Mouse (Mus musculus): ENCODE data around the gene Ptprd.

Gene Ptprd

DNA sequence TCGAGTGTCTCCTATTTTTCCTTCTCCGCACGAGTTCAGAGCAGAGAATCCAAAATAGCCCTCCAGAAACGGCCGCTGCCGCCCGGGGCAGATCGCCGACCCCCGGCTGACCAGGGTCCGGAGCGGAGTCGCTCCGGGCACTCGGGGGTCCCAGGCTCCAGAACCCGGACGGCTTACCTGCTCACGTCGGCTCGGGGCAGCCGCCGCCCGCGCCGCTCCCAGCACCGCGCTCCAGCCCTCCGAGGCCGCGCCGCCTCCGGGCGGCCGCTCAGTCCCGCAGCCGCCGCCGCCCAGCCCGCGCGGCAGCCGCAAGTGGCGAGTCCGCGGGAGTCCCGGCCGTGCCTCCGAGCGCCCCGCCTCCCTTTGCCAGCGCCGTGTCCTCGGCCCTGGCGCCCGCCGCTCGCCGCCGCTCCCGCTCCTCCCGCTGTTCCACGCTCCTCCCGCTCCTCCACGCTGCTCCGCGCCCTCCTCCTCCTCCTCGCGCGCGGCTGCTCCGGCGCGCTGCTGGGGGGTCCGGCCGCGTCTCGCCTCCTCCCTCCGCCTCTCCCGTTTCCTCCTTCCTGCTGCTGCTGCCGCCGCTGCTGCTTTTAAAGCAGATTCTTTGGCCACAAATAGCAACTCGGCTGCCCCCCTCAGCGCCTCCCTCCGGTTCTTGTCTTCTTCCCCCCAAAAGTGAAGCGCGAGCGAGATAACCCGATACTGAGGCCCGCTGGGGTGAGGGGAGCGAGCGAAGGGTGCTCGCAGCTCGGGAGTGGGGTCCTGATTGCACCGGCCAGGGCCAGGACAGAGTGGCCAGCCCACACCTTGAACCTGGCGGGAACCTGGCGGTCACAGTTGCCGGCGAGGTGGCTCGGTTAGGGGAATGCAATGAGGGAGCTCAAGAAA lies 1762.1 kb downstream of the Ptprd start:
- in situ Hi-C loops (cut with MboI, MseI) = loop anchor here (25.0 kb wide), 1 partner anchor 1262 kb away; no protein-coding TSS in a partner anchor

- in situ Hi-C loops (cut with MboI, MseI) = loop anchor here (25.0 kb wide), 1 partner anchor 1262 kb away; no protein-coding TSS in a partner anchor
Observed at GRCm38 (mm10) chr4:76448678-76449465, 1762.9 kb downstream of the Ptprd start.

DNA sequence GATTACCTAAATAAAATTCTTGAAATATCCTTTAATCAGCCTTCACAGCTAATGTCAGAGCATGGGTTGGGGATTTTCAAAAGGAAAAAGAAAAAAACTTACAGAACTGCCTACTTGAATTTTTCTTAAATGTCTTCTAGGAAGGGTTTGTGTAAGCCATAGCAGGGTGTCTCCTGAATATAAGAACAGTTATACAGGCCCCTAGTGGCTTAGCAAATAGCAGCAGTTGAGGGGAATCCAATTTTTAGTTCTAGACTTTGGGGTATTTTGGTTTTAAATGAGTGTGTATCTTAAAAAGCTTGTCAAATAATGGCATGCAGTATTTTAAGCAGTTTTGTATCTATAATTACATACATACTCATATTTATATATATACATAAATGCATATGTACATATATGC lies 1764.4 kb downstream of the Ptprd start:
- in situ Hi-C loops (cut with MboI, MseI) = loop anchor here (25.0 kb wide), 1 partner anchor 1260 kb away; no protein-coding TSS in a partner anchor

DNA sequence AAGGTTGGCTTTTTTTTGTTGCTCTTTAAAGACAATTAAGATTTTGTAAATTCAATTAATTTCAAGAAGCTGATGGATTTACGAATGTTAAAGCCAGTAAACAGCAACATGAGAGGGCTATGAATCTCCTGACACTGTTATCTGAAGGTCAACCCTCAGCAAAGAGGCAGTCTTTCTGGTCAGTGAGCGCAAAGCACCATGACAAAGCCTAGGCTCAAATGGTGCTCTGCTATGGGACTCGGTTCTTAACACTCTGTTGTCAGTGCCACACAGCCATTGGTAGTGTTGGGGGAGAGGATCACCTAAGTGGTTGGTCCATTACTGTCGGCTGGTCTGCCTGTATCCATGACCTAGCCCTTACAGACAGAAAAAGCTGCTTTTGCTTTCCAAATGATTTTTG lies 1767.0 kb downstream of the Ptprd start:
- in situ Hi-C loops (cut with MboI, MseI) = loop anchor here (25.0 kb wide), 1 partner anchor 1257 kb away; no protein-coding TSS in a partner anchor

DNA sequence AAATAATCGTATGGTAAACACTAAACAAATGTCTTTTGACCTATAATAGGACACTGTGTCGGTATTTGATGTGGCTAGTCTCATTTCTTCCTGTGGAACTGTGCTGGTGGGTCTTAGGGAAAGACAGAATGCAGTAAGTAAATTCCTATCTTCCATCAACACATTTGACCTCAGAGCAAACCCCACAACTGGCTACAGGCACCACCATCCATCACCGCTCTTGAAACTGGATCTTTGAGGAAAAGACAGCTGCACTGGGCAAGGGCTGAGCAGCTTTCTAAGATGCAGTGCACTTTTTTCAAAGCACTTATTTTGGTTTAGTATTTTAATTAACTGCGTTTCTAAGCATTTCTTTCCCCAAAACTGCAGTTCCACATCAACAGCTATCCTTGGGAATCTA lies 1768.2 kb downstream of the Ptprd start:
- in situ Hi-C loops (cut with MboI, MseI) = loop anchor here (25.0 kb wide), 1 partner anchor 1256 kb away; no protein-coding TSS in a partner anchor

- in situ Hi-C loops (cut with MboI, MseI) = loop anchor here (25.0 kb wide), 1 partner anchor 1254 kb away; no protein-coding TSS in a partner anchor
Observed at GRCm38 (mm10) chr4:76440791-76441364, 1770.9 kb downstream of the Ptprd start.

- in situ Hi-C loops (cut with MboI, MseI) = loop anchor here (10.0 to 25.0 kb wide), 2 partner anchors 946 to 1251 kb away; no protein-coding TSS in a partner anchor
Observed at GRCm38 (mm10) chr4:76438496-76439079, 1773.2 kb downstream of the Ptprd start.

GRCm38 (mm10) chr4:76438068-76438467 lies 1773.7 kb downstream of the Ptprd start:
- in situ Hi-C loops (cut with MboI, MseI) = loop anchor here (10.0 to 25.0 kb wide), 2 partner anchors 947 to 1251 kb away; no protein-coding TSS in a partner anchor

- in situ Hi-C loops (cut with MboI, MseI) = loop anchor here (10.0 to 25.0 kb wide), 2 partner anchors 949 to 1249 kb away; no protein-coding TSS in a partner anchor
Observed at GRCm38 (mm10) chr4:76435920-76436319, 1775.8 kb downstream of the Ptprd start.

GRCm38 (mm10) chr4:76429769-76430168 lies 1782.0 kb downstream of the Ptprd start:
- in situ Hi-C loops (cut with MboI, MseI) = loop anchor here (10.0 to 25.0 kb wide), 2 partner anchors 955 to 1242 kb away; no protein-coding TSS in a partner anchor

GRCm38 (mm10) chr4:76427036-76427435 lies 1784.7 kb downstream of the Ptprd start:
- in situ Hi-C loops (cut with MboI, MseI) = loop anchor here (25.0 kb wide), 1 partner anchor 1240 kb away; no protein-coding TSS in a partner anchor

DNA sequence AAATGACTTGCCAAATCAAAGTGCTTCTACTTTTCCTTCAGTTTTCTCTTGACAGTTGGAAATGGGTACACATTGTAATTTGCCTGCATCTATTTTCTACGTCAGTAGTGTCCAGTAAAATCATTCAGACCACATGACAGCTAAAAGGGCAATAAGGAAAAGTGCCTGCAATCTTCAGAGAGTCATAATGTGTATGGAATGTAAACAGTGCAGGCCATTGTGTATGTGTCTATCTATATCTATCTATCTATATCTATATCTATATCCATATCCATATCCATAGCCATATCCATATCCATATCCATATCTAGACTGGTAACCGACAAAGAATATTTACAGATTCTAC lies 1786.6 kb downstream of the Ptprd start:
- in situ Hi-C loops (cut with MboI, MseI) = loop anchor here (25.0 kb wide), 1 partner anchor 1238 kb away; no protein-coding TSS in a partner anchor

DNA sequence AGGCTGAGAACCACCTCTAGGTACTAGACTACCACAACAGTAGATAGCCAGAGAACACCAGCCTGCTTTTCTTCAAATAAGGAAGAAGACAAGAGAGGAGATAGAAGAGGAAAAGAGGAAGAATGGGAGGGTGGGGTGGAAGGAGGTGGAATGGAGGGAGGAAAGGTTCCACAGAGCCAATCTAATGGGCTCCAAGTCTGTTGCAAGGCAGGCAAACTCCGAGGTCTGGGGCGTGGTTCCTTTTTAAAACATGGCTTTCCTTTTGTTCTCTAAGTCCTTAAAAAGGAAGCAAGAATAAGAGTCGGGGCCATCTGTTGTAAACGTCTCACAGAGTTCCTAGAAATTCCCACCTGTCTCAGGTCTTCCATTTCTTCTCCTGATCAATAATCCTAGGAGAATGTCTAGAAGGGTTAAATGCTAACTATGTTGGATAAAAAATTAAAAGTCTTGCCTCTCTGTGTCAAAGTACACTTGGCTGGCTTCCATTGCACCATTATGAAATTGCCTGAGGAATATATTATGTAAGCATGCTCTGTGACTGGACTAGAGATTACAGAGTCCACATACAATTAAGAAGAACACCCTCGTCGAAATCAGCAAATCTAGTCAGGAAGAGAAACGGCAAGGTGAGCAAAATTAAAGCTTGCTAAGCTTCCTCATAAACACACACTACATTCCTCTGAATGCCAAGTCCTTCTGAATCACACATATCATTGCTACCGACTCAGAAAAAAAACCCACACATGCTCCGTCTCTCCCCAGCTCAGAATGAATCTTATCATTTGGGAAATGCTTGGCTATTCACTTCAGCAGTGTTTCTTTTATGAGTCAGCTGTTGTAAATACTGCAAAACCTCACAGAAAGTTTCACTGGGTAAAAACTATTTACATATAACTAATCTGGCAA lies 1787.2 kb downstream of the Ptprd start:
- in situ Hi-C loops (cut with MboI, MseI) = loop anchor here (25.0 kb wide), 1 partner anchor 1237 kb away; no protein-coding TSS in a partner anchor

DNA sequence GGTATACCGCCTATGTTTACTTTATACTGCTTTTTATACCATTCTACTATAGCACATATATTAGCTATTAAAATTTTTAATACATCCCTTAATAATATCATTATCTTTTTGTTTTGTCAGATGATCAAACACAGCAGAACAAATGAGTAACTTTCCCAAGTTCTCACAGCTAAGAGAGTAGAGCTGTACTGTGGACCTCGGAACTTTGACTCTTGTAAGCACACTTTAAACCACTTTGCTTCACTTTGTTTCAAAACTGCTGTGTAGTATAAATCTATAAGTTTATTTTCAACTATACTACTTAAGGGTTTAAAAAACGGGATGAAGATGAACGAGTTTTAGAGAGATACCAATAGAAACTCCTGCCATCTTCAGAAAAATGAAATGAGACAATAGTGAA lies 1789.6 kb downstream of the Ptprd start:
- in situ Hi-C loops (cut with MboI, MseI) = no loop called here

DNA sequence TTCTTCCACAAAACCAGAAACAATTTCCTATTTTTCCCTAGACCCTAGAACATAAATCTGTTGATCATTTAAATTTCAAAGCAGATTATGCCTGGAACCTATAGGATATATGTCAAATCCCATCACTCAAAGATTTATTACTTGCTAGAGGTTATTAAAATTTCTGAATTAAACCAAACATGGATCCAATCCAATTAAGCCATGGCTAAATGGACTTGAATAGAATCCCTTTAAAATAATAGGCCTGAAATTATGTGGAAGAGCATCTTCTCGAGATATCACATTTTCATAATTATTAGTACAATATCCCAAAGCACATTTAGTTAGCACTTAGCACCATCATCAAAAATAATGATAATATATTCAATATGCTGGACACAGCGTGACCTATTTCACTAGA lies 1792.1 kb downstream of the Ptprd start:
- in situ Hi-C loops (cut with MboI, MseI) = no loop called here

DNA sequence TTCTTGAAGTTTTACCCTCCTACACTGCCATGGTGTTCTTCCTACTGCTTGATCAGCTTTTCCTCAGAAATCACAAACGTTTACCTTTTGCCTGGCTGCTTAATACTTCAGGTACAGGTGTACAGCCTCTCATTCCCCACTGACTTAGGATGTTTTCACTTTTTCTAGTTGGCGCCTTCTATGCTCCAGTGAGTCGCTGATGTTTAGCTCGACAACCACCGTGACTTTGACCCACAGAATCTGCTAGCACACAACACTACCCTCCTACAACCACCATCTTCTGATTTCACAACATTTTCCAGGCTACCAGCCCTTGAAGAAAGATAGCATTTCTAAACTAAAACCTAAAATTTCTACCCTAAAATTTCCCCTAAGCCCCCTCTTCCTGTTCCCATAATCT lies 1794.1 kb downstream of the Ptprd start:
- in situ Hi-C loops (cut with MboI, MseI) = no loop called here

DNA sequence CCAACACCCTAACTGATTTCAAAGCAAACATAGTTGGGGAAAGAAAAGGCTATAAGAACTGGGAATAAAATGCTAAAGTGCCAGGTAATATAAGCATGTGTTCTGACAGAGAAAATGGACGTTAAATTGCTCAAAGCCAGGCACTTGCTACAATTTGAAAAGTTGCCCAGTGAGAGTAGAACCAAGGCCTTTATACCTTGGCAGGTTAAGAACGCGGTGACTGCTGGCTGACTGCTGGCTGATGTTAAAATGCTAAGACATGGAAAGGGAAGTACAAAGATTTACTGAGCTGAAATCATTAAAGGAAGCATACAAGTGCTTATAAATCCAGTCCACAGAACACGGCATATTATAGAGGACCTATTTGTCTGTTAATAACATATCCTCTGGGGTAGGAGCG lies 1796.1 kb downstream of the Ptprd start:
- in situ Hi-C loops (cut with MboI, MseI) = no loop called here

- in situ Hi-C loops (cut with MboI, MseI) = no loop called here
Observed at GRCm38 (mm10) chr4:76414591-76414990, 1797.2 kb downstream of the Ptprd start.

GRCm38 (mm10) chr4:76410053-76410452 lies 1801.7 kb downstream of the Ptprd start:
- in situ Hi-C loops (cut with MboI, MseI) = no loop called here

DNA sequence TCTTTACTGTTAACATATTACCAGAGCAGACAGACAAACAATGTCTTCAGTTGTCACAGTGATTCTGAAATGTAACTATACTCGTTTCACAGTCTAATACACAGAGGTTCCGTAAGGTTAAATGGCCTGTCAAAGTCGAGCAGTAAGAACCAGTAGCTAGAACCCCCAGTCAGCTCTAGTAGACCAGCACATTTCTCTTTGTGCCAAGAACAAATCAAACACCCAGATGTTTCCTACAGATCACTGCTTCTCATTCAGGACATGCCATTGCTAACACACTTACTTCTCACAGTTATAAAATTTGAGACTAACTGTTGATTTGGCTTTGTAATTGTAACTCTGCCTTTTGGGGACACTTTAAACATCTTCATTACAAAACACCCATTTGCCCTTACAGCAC lies 1802.6 kb downstream of the Ptprd start:
- in situ Hi-C loops (cut with MboI, MseI) = no loop called here

All from regulatory T cell (primary cell).